Mouse (Mus musculus) testis, adult 2 months (tissue): ENCODE results near the gene Xkr7.

Source experiments
- CTCF ChIP-seq: fragments of 200-500 bp; IDR thresholded peaks from 2 replicates; pipeline ENCODE4 v1.5.1; 2012; ENCODE audit warnings: low read depth, mild to moderate bottlenecking, inconsistent platforms, low read length, moderate library complexity; ENCODE audit not compliant: control insufficient read depth, insufficient read depth, insufficient replicate concordance
- POLR2A ChIP-seq: fragments of 200-500 bp; IDR thresholded peaks from 2 replicates; pipeline ENCODE4 v1.6.1; 2012; ENCODE audit warnings: low read depth, mild to moderate bottlenecking, inconsistent platforms, low read length, moderate library complexity; ENCODE audit not compliant: control insufficient read depth

- TF ChIP-seq CTCF (no peak), POLR2A (no peak)
Observed at GRCm38 (mm10) chr2:153089316-153089715, 57.7 kb downstream of the Xkr7 start.
